Mouse (Mus musculus): ENCODE data around the gene Gm11239.
"Not testable (repeated sequence)": the region's sequence is repeated elsewhere in the genome, so short reads cannot be mapped to it uniquely, and the experiment has no call there.

DNA sequence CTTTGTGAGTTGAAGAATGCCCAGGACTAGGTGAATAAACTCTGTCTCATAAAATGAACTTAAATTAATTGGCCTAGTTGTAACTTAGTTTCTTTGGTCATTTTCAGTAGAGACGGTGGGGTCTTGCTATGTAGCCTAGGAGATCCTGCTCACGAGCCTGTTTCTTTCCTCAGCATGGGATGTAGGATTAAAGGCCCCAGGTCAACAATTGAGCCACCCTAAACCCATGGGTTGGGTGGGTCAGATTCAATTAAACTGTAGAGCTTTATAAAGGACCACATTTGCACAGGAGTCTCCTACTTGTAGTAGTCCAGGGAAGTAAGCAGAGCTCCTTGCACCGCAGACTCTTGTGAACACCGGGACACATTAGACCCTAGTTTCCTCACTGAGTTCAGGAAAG, at the start of gene Gm11239:
- TF ChIP-seq CTCF (IDR thresholded peaks at IDR 0.05); POLR2A (IDR thresholded peaks at IDR 0.05; ENCODE audit: insufficient read depth, low read depth, low read length): not testable (repeated sequence)

Measured in heart, adult 2 months (tissue).